Mouse (Mus musculus): ENCODE measurements around the gene Ank. TPM values are rescaled to one million over a fixed set of nuclear protein-coding genes. Genes with fewer than 3 reads are reported as not detected.
"Not testable (repeated sequence)": the region's sequence is repeated elsewhere in the genome, so short reads cannot be mapped to it uniquely, and the experiment has no call there.

Ank gene
- total RNA-seq, 2 experiments from 2014 or later, result 92.7 to 101 TPM

DNA sequence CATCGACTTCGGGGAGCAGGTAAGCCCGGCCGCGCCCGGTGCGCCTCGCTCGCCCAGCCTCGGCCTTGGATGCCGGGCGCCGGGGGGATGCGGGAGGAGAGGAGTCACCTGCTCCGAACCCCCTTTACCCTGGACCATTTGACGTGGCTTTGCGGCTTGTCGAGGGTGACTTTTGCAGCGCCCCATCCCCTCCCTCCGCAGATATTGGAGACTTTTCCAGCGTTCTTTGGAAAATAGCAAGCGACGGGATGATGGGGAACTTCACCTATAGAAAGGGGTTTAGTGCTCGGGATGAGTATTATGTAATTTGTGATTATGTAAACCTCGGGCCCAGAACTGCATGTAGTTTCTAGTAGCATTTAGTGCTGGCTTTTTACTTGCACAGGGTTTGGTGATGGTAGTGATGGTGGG is 609 bp downstream of the Ank start:
- DNase-seq, result peak; percentile 22

DNA sequence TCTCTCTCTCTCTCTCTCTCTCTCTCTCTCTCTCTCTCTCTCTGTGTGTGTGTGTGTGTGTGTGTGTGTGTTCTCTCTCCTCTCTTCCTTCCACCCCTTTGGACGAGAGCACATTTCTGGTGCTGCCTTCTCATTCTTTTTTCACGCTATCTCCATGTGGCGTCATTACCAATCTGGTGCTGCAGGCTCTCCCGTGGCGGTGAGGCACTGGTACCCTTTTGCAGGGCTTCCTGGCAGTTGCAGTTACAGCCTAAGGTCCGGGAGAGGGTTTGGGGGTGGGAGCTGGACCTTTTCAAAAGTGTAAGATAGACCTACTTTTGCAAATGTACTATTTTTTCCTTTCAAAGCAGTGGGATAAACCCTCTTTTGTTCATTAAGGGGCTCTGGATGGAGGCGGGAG is 1.2 kb downstream of the Ank start:
- no peak for DNase-seq

DNA sequence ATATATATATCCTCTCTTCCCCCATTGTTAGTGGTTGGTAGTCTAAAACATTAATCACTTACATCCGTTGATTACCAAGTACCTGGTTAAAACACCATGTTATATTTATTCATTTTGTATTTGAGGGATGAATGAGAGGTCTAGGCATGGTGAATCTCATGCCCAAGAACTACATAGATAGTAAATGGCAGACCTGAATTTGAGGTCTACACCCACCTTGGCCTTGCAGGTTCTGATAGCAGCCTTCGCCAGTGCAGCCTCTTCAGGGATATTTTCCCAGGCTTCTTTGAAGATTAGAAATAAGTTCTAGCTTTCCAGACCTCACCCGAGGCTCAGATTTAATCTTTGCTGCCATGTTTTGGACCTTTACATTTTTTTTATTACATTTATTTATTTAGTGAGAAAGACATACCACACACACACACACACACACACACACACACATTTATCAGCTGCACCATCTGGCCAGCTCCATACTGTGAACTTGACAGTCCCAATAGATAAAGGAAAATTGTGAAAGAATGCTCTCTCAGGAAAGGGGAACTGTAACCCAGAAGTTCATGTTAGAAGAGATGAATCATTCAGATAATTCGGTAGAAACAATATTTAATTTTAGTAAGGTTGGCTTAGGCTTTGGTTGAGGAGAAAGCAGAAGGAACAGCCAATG is 2.5 kb downstream of the Ank start:
- no peak for DNase-seq

DNA sequence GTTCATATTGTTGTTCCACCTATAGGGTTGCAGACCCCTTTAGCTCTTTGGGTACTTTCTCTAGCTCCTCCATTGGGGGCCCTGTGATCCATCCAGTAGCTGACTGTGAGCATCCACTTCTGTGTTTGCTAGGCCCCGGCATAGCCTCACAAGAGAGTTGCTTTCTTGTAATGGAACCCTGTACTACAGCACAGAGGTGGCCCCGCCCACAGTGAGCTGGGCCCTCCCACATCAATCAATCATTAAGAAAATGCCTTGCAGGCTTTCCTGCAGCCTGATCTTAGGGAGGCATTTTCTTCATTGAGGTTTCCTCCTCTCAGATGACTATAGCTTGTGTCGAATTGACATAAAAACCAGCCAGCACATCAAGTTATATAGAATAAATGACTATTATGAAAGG is 3.9 kb downstream of the Ank start:
- not testable (repeated sequence) for DNase-seq

DNA sequence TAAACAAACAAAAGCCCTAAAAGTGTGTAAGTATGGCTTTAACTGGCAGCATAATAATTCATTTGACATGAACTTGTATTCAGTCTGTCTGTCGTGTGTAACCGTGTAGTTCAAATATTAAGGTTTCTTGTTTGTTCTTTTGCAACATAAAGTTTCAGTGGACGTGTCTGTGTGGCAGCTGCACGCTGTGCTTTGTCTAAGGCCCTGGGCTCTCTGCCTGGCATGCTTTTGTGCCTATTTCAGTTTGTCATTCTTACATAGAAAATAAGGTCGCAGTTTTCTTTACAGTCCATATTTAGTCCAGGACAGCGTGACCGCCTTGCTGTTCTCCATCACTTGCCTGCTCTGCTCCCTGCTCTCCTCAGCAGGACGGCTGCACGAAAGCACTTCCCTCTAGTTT is 5.8 kb downstream of the Ank start:
- no peak for DNase-seq

DNA sequence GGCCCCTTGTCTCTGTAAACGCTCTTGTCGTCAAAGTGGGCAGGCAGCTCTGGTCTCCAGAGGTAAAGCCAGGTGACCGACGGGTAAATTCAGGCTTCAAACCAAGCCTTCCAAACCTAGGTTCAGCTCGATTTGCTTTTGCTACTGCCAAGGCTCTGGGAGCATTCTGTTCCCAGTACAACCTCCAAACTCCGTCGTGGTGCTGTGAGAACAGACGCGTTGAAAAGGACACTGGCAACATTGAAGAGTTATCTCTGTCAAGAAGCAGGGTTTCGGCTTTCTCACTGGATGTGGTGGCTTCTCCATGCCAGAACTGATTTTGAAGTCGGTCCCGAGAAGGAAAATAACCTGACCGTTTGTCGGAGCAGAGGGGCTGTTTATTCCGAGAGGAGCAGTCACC is 9.5 kb downstream of the Ank start:
- peak; percentile 68 for DNase-seq

DNA sequence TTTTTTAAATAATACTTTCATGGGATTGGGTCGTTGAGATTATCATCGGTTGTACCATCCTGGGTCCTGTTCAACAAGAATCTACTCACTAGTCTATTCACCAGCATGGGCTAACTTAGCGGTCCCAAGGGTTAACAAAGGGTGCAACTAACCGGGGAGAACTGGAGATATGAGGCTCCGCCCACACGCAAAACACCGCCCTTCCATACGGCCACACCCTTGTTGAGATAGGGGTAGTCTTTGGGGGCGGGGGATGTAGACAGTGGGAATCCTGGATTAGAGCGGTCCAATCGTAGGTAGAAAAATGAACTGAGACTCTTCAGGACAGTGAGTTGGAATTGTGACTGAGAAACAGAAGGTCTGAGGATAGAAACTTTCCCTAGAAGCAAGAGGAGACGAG is 10.2 kb downstream of the Ank start:
- DNase-seq, result no peak

DNA sequence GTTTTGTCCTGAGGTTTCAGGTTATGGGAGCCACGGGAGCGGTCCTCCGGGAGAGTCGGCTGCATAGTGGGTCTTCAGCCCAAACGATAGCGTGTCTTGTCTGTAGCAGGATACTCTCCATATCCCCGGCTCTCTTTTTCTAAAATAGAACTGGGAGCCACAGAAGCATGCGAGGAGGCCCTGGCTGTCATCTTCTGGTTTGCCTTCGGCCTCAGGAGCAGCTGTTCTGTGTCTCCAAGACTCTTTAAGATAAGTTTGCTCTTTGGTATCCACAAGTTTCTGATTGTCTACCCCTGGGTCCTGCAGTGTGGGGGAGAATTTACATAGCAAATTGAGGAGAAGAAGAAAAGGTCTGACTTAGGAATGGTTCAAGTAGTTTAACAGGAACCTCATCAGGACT is 10.7 kb downstream of the Ank start:
- DNase-seq, result no peak

DNA sequence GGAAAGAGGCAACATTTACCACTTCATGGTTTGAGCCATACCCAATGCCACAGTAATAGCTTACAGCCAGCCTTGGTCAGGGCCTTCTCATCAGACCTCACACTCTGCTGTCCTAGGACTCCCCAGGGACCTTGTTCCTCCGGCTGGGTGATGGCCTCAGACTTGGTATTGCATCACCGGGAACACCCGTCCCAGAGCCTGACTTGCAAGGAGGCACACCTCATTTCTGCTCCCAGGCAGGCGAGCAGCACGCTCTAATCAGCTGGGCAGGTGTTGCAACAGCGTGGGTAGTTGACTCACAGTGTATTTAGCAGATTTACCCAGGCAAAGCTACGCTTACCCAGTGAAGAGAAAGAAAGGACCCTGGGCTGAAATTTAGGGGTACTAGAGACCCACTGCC is 11.2 kb downstream of the Ank start:
- DNase-seq, result peak; percentile 51

DNA sequence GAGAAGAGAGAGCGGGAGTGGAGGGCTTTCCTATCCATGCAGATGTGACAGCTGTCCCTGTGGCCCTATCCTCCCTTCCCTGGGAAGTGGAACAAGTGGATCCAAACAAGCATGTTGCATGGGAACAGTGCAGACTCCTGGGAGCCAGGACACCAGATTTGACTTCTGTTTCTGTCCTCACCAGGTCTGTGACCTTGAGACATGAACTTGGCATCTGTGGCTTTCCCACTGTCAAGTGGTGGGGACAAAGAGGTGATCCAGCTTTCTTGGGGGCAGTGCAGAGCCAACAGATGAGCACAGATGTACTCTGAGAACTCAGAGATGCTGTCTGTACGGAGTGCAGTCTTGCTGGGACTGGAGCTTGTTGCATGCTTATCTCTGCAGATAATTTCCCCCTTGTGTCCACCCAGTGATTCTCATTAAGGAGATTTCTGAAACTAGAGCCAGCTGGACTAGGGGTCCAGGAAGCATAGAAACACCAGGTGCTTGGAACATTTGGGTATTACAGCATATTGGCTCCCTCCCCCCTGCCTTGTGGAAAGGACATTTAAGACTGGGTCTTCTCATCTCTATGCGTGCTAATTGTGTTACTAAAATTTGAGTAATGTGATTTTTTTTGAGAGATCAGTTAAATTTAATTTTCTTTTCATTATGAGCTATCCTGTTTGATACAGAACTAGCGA is 14.0 kb downstream of the Ank start:
- DNase-seq, result no peak

DNA sequence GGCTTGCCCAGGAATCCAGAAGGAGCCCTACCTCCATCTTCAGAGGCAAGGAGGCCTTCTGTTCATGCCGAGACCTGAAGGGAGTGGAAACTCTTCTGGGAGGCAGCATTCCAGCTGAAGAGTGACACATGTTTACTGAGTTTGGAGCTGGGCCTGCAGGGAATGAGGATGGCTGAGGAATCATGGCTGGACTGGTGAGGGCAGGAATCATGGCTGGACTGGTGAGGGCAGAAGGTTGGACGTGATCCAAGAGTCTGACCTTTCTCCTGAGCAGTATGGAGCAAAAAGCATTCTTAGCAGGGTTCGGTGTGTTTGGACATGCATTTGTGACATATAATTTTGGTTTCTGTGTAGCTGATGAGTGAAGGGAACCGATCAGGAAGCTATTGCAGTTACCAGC is 15.5 kb downstream of the Ank start:
- DNase-seq, result no peak

DNA sequence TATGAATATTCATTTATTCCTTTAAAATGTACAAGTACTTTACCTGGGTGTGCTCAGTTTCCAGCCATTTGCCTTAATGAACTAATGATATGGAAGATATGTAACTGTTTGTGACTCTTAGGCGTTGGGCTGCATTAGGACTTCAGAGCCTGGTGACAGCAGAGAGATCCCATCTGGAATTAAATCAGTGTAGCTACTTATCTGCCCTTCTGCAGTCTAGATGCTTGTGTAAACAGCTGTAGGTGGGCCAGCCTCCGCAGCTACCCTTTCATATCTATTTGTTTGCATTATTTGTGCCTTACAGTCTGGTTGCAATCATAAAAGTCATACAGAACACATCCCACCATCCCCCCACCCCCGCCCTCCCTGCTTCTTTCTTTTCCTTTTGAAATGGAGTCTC is 16.7 kb downstream of the Ank start:
- no peak for DNase-seq

DNA sequence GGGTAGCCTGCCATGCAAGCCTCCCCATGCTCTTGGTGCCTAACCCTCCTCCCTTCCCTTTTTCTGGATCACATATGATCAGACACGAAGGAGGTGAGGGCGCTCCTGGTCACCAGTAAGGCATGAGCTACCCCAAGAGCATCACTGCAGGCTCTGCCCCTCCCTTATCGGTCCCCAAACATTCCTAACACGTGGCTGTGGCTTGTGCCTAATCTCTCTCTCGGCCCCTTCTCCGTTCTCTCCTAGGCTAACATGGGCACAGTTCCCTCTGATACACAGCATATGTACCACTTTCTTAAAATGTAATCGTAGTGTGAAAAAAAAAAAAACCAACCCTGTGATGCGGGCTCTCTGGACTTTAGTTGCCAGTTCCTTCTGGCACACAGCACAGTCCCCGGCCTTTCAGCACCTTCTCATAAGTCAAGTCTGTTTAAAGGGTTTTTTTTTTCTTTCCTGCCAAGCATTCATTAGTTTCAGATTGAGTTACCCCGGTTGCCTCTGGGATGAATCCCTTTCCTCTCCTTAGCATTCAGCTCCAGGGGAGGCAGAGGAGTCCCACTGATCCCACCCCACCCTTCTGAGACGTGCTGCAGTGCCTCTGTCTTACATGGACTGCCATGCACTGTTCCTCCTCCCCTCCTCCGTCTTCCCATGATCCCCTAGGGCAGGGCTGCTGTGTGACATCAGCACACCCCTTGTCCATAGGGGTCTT is 19.2 kb downstream of the Ank start:
- no peak for DNase-seq

DNA sequence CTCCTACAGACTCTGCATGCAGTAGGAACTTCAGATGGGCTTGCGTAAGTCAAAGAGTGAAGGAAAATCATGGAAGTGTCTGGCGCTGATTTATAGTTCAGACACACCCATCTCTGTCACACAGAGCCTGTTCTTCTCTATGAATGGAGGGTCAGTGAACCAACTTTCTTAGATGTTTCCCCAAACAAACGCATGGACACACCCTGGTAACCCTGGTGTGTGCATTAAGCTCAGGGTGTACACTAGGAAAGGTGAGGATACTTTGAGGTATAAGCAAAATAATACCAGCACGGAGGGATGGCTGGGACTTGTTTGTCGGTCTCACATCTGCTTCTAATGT is 19.8 kb downstream of the Ank start:
- no peak for DNase-seq

DNA sequence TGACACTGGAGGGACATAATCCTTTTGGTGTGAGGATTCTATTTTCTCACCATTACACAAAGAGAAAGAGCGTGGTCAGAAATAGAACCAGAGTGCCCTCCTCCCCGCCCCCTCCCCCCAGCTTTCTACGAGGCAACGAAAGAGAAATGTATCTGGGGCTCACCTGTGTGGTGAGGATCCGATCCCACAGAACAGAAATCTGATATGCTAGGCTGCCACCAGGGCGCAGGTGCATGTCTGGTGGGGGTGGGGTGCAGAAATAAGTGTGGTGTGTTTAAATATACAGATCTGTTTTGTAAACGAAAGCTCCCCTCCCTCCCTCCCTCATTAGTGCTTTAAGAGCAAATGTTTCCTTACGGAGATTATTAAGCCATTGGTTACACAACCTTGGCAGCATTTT is 20.6 kb downstream of the Ank start:
- no peak for DNase-seq

DNA sequence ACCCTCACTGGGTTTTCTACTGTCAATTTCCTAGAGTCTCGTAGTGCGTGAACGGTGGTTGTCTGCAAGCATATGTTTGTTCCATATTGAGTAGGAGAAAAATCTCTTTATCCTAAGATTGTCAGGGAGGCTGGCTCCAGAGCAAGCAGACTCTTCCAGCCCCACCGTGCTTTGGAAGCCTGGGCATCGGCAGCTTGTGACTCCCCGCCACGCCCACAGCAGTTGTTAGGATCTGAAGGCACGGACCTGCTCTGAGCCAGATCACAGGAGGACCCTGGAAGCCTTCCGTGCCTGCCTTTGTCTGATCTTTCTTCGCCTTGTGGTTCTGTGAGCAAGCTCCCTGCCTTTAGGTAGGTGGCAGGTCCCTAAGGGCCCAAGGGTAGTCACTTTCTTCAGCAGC is 21.6 kb downstream of the Ank start:
- DNase-seq, result no peak

DNA sequence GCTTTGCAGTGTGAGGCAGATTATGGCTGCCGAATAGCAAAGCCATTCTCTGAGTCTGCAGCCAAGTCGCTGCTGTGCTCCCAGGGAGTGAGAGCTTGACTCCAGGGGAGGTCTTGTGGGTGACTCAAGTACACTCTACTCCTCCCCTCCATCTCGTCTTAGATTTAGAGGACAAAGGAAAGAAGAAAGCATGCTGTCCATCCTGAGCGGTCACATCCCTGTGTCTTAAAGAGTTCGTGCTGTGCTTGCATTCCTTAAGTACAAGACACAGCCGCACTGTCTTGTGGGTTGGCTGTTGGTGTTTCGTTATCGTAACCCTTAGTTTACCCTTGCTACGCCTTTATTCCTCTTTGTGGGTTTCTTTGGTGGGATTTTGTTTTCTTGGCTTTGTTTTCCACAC is 24.2 kb downstream of the Ank start:
- DNase-seq, result no peak

DNA sequence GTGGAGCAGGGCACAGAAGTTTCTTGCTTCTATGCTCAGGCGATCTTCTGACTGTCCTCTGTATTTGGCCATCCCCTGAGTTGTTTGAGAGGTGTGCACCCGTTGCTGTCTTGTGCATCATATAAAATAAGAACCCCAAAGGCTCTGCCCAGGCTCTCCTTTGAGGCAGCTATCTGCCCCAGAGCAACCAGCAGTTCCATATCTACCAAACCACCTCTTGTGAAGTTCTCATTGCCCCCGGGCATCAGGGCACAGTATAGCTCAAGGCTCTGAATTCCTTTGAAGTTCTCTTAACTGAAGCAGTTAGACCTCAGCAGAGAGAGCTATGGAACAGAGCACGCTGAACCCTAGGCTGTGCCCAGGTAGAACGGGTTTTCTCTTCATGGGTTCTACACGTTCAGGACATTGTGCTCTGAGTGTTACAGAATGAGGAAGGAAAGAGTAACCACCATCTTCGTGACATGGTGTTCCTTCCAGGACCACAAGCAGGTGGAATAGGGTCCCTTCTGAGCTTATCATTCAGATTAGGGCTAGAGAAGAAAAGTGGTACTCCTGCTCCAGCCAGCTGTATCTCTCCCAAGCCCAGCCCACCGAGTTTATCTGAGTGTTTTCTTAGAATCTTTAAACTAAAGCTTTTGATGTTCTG is 25.1 kb downstream of the Ank start:
- no peak for DNase-seq

DNA sequence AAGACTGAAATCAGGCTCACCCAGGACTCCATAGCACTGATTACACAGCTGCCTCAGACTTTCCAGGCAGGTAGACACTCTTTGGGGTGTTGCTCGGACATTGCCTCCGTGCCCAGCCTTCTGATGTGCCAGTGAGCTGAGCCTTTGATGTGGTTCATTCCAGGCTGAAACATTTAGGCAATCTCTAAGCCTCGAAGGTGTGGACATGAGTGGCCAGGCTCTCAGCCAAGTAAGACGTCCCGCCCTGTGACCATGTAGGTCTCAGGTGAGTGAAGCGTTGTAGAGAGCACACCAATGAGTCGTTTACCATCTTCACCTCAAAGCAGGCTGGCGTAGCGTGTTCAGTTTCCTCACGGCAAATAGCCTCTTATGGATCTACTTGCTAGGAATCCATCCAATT is 25.7 kb downstream of the Ank start:
- no peak for DNase-seq

DNA sequence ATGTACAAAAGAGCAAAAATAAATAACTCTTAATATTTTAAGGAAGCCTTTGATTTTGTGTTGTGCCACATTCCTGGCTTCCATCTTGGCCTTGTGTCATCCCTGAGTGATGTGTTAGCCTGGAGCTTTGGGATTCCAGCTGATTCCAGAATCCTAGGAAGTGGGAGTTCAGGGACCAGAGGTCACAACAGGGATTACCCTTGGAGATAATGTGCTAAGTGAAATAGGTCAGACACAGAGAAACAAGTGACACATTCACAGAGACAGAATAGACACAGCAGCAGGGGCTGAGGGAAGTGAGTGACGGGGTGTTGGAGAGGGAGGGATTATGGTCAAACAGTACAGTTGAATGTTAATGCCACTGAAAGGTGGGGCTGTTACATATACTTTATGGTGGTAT is 26.3 kb downstream of the Ank start:
- DNase-seq, result no peak

DNA sequence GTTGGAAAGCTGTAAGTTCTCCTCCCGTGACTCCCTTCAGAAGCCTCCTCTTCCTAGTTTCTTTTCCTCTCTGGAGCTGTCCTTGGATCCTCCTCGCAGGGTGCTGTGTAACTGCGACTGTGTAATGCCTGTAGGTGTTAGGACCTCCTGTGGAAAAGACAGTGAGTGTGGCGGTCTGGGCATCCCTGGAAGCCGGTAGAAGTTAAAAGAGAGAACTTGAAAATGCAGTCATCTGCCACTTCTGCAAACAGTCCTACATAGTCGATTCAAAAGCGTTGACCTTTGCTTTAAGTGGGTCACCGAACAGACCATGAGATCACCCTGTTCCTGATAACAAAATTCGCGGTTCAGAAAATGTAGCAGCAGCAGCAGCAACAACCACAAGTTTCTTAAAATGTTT is 27.0 kb downstream of the Ank start:
- DNase-seq, result no peak

DNA sequence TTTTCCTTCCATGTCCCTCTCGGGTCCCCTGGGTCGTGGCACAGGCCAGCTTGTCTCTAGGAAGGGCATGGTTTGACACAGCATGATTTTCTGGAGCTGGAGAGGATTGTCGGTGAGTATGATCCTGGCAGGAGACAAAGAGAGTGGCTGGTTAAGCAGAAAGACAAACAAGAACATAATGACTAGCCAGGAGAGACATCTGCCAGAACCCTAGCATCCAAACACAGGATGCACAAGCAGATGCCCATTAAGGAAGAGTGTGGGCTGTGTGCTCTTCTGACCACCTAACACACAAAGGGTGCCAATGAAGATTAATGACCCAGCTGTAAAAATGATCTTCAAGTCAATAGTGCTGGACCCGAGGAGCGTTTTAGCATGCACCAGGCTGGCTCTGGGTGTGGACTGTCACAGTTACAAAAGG is 29.5 kb downstream of the Ank start:
- no peak for DNase-seq

DNA sequence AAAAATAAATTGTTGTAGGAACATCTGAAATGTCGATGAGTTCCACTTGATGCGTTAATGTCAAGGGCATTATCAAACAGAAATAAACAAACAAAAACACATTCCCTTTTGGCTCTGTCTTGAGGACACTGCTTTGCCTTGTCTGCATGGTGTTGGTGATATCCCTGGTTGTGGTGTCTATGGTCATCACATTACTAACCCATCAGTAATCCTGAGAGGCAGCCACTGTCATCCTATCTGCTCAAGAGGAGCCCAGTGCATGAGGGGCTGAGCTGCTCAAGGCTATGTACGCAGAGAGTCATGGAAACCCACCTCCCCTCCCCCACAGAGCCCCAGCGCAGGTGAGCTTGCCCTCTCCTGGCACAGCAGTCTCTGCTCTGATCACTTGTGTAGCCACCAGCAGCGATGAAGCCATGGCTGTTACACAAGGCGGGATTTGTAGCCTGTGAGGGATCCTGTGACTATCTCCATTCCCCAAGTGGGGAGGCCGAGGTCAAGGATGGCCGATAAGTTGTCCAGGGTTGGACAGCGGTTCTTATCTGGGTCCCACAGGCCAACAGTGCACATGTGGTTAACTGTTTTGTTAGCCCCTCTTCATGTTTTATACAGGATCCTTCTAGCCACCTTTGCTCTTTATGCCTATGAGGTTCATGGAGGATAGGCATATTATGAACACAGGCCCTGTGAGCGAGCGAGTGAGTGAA is 30.3 kb downstream of the Ank start:
- no peak for DNase-seq

Data from gastrocnemius, postnatal 25 days (tissue).